Mouse (Mus musculus): ENCODE data around the gene Josd2.

- TF ChIP-seq CTCF (IDR thresholded peaks at IDR 0.05; ENCODE audit: borderline replicate concordance, extremely low read depth, insufficient read depth, insufficient read length) (no peak), POLR2A (IDR thresholded peaks at IDR 0.05; ENCODE audit: borderline replicate concordance, extremely low read depth, insufficient read depth, insufficient read length, poor library complexity, severe bottlenecking) (no peak)
Observed at GRCm38 (mm10) chr7:44484109-44484508, 16.3 kb downstream of the Josd2 start.
